Mouse (Mus musculus) cerebellum, adult 2 months (tissue): ENCODE data around the gene Usp36.

Experiments used
- CTCF ChIP-seq: fragments of 200-500 bp; IDR thresholded peaks from 2 replicates; pipeline ENCODE4 v1.5.1; 2011; ENCODE audit warnings: low read depth, mild to moderate bottlenecking, control low read depth, low read length, moderate library complexity, borderline replicate concordance; ENCODE audit not compliant: insufficient read depth
- POLR2A ChIP-seq: fragments of 200-500 bp; IDR thresholded peaks from 2 replicates; pipeline ENCODE4 v1.6.1; 2011; ENCODE audit warnings: low read length, control low read depth, borderline replicate concordance; ENCODE audit not compliant: insufficient read depth

DNA sequence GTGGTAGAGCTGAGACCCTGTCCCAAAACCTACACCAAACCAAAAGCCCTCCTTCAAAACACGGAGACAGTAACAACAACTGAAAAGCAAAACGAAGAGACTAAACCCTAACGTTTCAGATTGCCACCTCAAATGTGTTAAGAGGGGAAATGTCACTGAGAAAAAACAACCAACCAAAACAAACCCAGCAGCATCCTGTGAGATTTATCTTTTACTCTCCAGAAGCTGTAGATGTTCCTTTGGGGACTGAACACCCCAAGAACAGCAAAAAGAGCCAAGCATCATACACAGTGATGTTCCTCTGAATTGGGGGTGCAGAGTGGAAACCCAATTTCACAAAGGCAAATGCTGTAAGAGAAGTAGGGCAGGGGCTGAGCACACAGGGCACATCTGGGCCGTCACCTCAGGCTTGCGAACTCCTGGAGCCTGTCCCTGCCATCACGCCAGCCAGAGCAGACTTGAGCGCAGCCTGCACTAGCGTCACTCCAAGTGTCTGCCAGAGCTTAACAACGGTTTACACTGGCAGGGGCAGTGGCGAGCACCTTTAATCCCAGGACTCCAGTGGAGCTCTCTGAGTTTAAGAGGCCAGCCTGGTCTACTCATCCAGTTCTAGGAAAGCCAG is 23.9 kb downstream of the Usp36 start:
- TF ChIP-seq CTCF (no peak), POLR2A (no peak)
